Mouse (Mus musculus): ENCODE results near the gene Rad9a. TPM values are rescaled to one million over a fixed set of nuclear protein-coding genes. Genes with fewer than 3 reads are reported as not detected.

The Rad9a gene
- polyA plus RNA-seq, 1 experiment from 2014 or later, result 25.0 TPM

- Histone ChIP-seq H3K36me3 (ENCODE audit: control insufficient read depth, insufficient read depth, low read length) (no peaks in the 10 kb centered on the region), H3K27ac (ENCODE audit: low read depth, low read length) (peak overlapping the region; percentile 13; the same call in 1 of the 2 replicates), H3K4me1 (ENCODE audit: control insufficient read depth, insufficient read depth, low read depth, low read length) (peaks cover 17% of the 10 kb centered on the region), H3K9me3 (ENCODE audit: control insufficient read depth, low read length) (no peaks in the 10 kb centered on the region), H3K9ac (ENCODE audit: low read depth, low read length) (no peak overlapping the region), H3K4me2 (ENCODE audit: low read length) (no peak overlapping the region), H3K27me3 (replicated peaks; ENCODE audit: control insufficient read depth, insufficient read depth, low read length) (peaks cover 6% of the 10 kb centered on the region), H3K4me3 (ENCODE audit: low read length) (no peak overlapping the region)
- ATAC-seq, result 0 out of 2 replicates have a peak, but pooled peaks have one; percentile 31
- WGBS, result 44% methylated on average over 13 of the region's 14 CpGs
Measured at GRCm38 (mm10) chr19:4220957-4221743, 19.7 kb upstream of the Rad9a start.

GRCm38 (mm10) chr19:4220416-4220815, 19.0 kb upstream of the Rad9a start:
- WGBS, result 53% methylated on average over 4 of the region's 4 CpGs
- Histone ChIP-seq H3K36me3 (ENCODE audit: control insufficient read depth, insufficient read depth, low read length) (no peaks in the 10 kb centered on the region), H3K9ac (ENCODE audit: low read depth, low read length) (no peak overlapping the region; the same call in 1 of the 2 replicates)

DNA sequence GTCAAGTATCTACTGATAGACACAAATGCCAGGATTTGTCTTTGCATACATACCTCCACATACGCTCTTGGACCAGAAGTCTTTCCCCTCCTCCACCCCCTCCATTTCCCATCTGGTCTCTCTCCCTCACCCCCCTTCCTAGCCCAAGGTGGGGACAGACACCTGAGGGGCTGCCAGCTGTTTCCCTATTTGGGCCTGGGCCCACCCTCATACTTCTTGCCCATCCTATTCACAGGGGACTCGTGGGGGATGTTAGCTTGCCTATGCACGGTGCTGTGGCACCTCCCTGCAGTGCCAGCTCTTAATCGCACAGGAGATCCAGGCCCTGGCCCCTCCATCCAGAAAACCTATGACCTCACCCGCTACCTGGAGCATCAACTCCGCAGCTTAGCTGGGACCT, 18.5 kb upstream of the Rad9a start:
- Histone ChIP-seq H3K27ac (ENCODE audit: low read depth, low read length) (no peak overlapping the region), H3K4me1 (ENCODE audit: control insufficient read depth, insufficient read depth, low read depth, low read length) (peaks cover 24% of the 10 kb centered on the region), H3K27me3 (replicated peaks; ENCODE audit: control insufficient read depth, insufficient read depth, low read length) (peaks cover 10% of the 10 kb centered on the region), H3K4me2 (ENCODE audit: low read length) (no peak overlapping the region), H3K36me3 (ENCODE audit: control insufficient read depth, insufficient read depth, low read length) (no peaks in the 10 kb centered on the region), H3K9ac (ENCODE audit: low read depth, low read length) (no peak overlapping the region), H3K4me3 (ENCODE audit: low read length) (no peak overlapping the region), H3K9me3 (ENCODE audit: control insufficient read depth, low read length) (no peaks in the 10 kb centered on the region)
- ATAC-seq, result no peak
- 71% methylated on average over 6 of the region's 6 CpGs for WGBS

More at GRCm38 (mm10) chr19:4220416-4220815, 19.0 kb upstream of the Rad9a start:
- Histone ChIP-seq H3K9me3 (ENCODE audit: control insufficient read depth, low read length) (no peaks in the 10 kb centered on the region), H3K4me1 (ENCODE audit: control insufficient read depth, insufficient read depth, low read depth, low read length) (peaks cover 19% of the 10 kb centered on the region), H3K27ac (ENCODE audit: low read depth, low read length) (peak overlapping the region; percentile 7; the same call in 1 of the 2 replicates), H3K4me3 (ENCODE audit: low read length) (no peak overlapping the region), H3K27me3 (replicated peaks; ENCODE audit: control insufficient read depth, insufficient read depth, low read length) (peaks cover 10% of the 10 kb centered on the region), H3K4me2 (ENCODE audit: low read length) (no peak overlapping the region)
- ATAC-seq, result 0 out of 2 replicates have a peak, but pooled peaks have one; percentile 12

- 81% methylated on average over 1 of the region's 1 CpGs for WGBS
- no peaks in the 10 kb centered on the region for H3K36me3 ChIP-seq (ENCODE audit: control insufficient read depth, insufficient read depth, low read length)
- H3K4me1 ChIP-seq (ENCODE audit: control insufficient read depth, insufficient read depth, low read depth, low read length), result peaks cover 35% of the 10 kb centered on the region
- no peak overlapping the region for H3K9ac ChIP-seq (ENCODE audit: low read depth, low read length)
- H3K9me3 ChIP-seq (ENCODE audit: control insufficient read depth, low read length), result no peaks in the 10 kb centered on the region
- peaks cover 15% of the 10 kb centered on the region for H3K27me3 ChIP-seq (replicated peaks; ENCODE audit: control insufficient read depth, insufficient read depth, low read length)
- H3K4me2 ChIP-seq (ENCODE audit: low read length), result no peak overlapping the region
- no peak for ATAC-seq
- no peak overlapping the region for H3K27ac ChIP-seq (ENCODE audit: low read depth, low read length)
- no peak overlapping the region for H3K4me3 ChIP-seq (ENCODE audit: low read length)
Measured at GRCm38 (mm10) chr19:4218784-4219183, 17.3 kb upstream of the Rad9a start.

- H3K4me2 ChIP-seq (ENCODE audit: low read length), result no peak overlapping the region
- no peak overlapping the region for H3K9ac ChIP-seq (ENCODE audit: low read depth, low read length)
- WGBS, result 95% methylated on average over 11 of the region's 11 CpGs
- ATAC-seq, result no peak
- H3K9me3 ChIP-seq (ENCODE audit: control insufficient read depth, low read length), result no peaks in the 10 kb centered on the region
- H3K27ac ChIP-seq (ENCODE audit: low read depth, low read length), result no peak overlapping the region
- peaks cover 36% of the 10 kb centered on the region for H3K4me1 ChIP-seq (ENCODE audit: control insufficient read depth, insufficient read depth, low read depth, low read length)
- H3K27me3 ChIP-seq (replicated peaks; ENCODE audit: control insufficient read depth, insufficient read depth, low read length), result peaks cover 18% of the 10 kb centered on the region
- H3K4me3 ChIP-seq (ENCODE audit: low read length), result no peak overlapping the region
- no peaks in the 10 kb centered on the region for H3K36me3 ChIP-seq (ENCODE audit: control insufficient read depth, insufficient read depth, low read length)
Measured at GRCm38 (mm10) chr19:4218293-4218692, 16.8 kb upstream of the Rad9a start.

DNA sequence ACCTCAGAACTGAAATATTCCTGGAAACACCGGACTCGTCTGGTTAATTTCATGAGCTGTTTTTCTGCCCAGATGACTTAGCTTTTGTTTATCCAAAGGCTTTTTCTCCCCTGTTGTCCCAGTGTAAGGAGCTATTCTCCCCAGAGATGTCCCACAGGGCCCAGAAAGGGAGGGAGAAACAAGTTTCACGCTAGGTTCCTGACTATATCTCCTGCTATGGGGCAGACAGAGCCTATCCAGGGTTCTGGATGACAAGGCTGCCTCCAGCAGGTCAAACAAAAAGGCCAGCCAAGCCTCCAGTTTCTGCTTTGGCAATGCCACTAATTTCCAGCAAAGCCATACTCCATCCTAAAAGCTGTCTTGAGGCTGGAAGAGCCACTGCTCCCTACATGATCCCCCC, 16.4 kb upstream of the Rad9a start:
- no peak for ATAC-seq
- H3K4me1 ChIP-seq (ENCODE audit: control insufficient read depth, insufficient read depth, low read depth, low read length), result peaks cover 36% of the 10 kb centered on the region
- 46% methylated on average over 3 of the region's 3 CpGs for WGBS
- H3K36me3 ChIP-seq (ENCODE audit: control insufficient read depth, insufficient read depth, low read length), result no peaks in the 10 kb centered on the region
- H3K27me3 ChIP-seq (replicated peaks; ENCODE audit: control insufficient read depth, insufficient read depth, low read length), result peaks cover 19% of the 10 kb centered on the region
- H3K9me3 ChIP-seq (ENCODE audit: control insufficient read depth, low read length), result no peaks in the 10 kb centered on the region
- H3K27ac ChIP-seq (ENCODE audit: low read depth, low read length), result no peak overlapping the region
- no peak overlapping the region for H3K4me3 ChIP-seq (ENCODE audit: low read length)
- H3K9ac ChIP-seq (ENCODE audit: low read depth, low read length), result no peak overlapping the region
- no peak overlapping the region for H3K4me2 ChIP-seq (ENCODE audit: low read length)

DNA sequence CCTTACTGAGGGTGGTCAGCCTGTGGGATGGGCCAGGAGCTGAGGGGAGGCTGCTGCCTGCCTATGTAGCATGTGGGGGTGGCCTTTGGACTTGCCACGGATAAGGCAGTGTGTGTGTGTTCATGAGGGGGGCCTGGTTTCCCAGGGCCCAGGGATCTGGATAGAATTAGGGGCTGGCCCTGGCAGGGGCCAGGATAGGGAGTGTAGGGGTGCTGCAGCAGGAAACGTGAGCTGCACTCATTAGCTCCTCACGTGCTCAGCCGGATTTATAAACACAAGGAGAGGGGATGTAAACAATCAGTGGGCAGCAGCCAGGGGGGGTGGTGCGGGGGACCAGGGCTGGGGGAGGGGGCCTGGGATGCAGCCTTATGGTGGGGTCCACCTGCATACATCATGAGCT, 15.7 kb upstream of the Rad9a start:
- Histone ChIP-seq H3K4me1 (ENCODE audit: control insufficient read depth, insufficient read depth, low read depth, low read length) (peaks cover 32% of the 10 kb centered on the region), H3K27me3 (replicated peaks; ENCODE audit: control insufficient read depth, insufficient read depth, low read length) (peaks cover 21% of the 10 kb centered on the region), H3K9ac (ENCODE audit: low read depth, low read length) (no peak overlapping the region), H3K4me3 (ENCODE audit: low read length) (no peak overlapping the region), H3K9me3 (ENCODE audit: control insufficient read depth, low read length) (no peaks in the 10 kb centered on the region), H3K36me3 (ENCODE audit: control insufficient read depth, insufficient read depth, low read length) (no peaks in the 10 kb centered on the region), H3K4me2 (ENCODE audit: low read length) (no peak overlapping the region), H3K27ac (ENCODE audit: low read depth, low read length) (no peak overlapping the region)
- WGBS, result 22% methylated on average over 5 of the region's 5 CpGs
- ATAC-seq, result no peak

DNA sequence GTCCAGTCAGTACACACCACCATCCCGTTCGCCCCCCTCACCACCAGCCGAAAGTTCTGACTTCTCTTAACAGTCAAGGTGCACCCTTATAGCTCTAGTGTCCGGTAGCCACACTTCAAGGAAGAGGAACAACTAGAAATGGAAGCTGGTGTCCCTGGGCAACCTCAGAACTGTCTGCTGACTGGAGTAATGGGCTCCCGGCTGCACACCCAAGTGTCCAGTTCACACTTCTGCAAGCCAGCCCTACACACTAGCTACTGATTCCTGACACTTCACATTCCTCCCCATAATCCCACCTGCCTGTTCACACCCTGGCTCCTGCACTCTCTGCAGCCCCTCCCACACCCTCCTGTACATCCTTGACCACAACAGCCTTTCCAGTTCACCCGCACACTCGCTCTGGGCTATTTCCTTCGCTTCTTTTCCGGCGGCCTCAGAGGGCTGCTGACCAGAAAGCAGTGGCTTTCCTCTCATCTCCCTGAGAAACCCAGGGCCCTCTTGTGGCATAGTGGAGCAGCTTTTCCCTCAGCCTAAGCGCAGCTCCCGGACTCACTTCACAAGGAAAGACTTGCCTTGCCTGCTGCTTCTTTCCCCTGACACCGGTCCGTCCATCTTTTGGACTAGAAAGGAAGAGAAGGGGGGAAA, 14.7 kb upstream of the Rad9a start:
- Histone ChIP-seq H3K4me2 (ENCODE audit: low read length) (peak overlapping the region; percentile 18; the same call in 1 of the 2 replicates), H3K36me3 (ENCODE audit: control insufficient read depth, insufficient read depth, low read length) (no peaks in the 10 kb centered on the region), H3K27ac (ENCODE audit: low read depth, low read length) (no peak overlapping the region), H3K9ac (ENCODE audit: low read depth, low read length) (no peak overlapping the region), H3K27me3 (replicated peaks; ENCODE audit: control insufficient read depth, insufficient read depth, low read length) (peaks cover 28% of the 10 kb centered on the region), H3K9me3 (ENCODE audit: control insufficient read depth, low read length) (no peaks in the 10 kb centered on the region), H3K4me3 (ENCODE audit: low read length) (no peak overlapping the region), H3K4me1 (ENCODE audit: control insufficient read depth, insufficient read depth, low read depth, low read length) (peaks cover 32% of the 10 kb centered on the region)
- 18% methylated on average over 14 of the region's 14 CpGs for WGBS
- ATAC-seq, result no peak

DNA sequence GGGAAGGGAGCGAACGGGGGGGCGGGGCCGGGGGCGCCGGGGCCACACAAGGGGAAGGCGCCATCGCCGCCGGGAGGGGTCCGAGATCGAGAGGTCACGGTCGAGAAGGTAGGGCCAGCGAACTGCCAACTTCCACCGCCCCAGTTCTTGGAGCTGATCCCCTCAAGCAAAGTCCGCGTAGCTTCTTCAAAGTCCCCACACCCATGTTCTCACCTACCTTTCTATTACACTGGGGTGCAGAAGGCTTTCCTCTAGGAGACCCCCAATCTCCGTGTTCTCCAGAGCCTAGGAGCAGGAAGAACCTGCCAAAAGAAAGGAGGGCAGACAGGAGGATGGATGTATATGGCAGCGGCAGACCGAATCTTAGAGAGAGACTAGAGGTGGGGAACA, 14.0 kb upstream of the Rad9a start:
- 1% methylated on average over 16 of the region's 21 CpGs for WGBS
- H3K9me3 ChIP-seq (ENCODE audit: control insufficient read depth, low read length), result no peaks in the 10 kb centered on the region
- H3K4me1 ChIP-seq (ENCODE audit: control insufficient read depth, insufficient read depth, low read depth, low read length), result peaks cover 25% of the 10 kb centered on the region
- peaks cover 28% of the 10 kb centered on the region for H3K27me3 ChIP-seq (replicated peaks; ENCODE audit: control insufficient read depth, insufficient read depth, low read length)
- H3K9ac ChIP-seq (ENCODE audit: low read depth, low read length), result peak overlapping the region; percentile 73
- H3K4me2 ChIP-seq (ENCODE audit: low read length), result peak overlapping the region; percentile 92
- ATAC-seq, result no peak
- H3K27ac ChIP-seq (ENCODE audit: low read depth, low read length), result no peak overlapping the region
- H3K36me3 ChIP-seq (ENCODE audit: control insufficient read depth, insufficient read depth, low read length), result no peaks in the 10 kb centered on the region
- H3K4me3 ChIP-seq (ENCODE audit: low read length), result peak overlapping the region; percentile 54

Measured in hindbrain, embryonic 16.5 days (tissue).